In genomic region chr3:58881016-58881415, GRCm38 (mm10) we compare ENCODE assay signal across 20 mouse cellular contexts. TPM values are rescaled to one million over a fixed set of nuclear protein-coding genes. Genes with fewer than 3 reads are reported as not detected.
"Had no signal": no experiment of that assay in that cellular context is flagged by ENCODE, and none has a peak within 500 bp of the region (broad histone marks: within the 10 kb centered on the region; RNA-seq: fewer than 3 reads in every experiment).

No protein-coding gene starts in this region.

- H3K4me2 ChIP-seq: limb, embryonic 15.5 days; liver, embryonic 12.5 days; lung, embryonic 14.5 days; midbrain, embryonic 13.5 days had no signal

- H3K27ac ChIP-seq: kidney, postnatal 0 days; limb, embryonic 15.5 days; liver, embryonic 12.5 days; midbrain, embryonic 13.5 days had no signal

- H3K27me3 ChIP-seq: limb, embryonic 15.5 days; liver, embryonic 12.5 days; midbrain, embryonic 13.5 days had no signal

- H3K9me3 ChIP-seq: limb, embryonic 15.5 days; liver, embryonic 12.5 days; midbrain, embryonic 13.5 days had no signal

- DNase-seq: kidney, adult 9 months; kidney, postnatal 36 days; layer of hippocampus, adult 9-11 months; layer of hippocampus, postnatal 36 days; lung, embryonic 14.5 days; lung, postnatal 10 days; lung, postnatal 4 days; right cerebral cortex, postnatal 14 days; thymus, postnatal 4 days had no signal

- H3K4me1 ChIP-seq: limb, embryonic 15.5 days; liver, embryonic 12.5 days had no signal

- H3K9ac ChIP-seq: limb, embryonic 15.5 days; liver, embryonic 12.5 days; lung, embryonic 14.5 days; midbrain, embryonic 13.5 days had no signal

- H3K36me3 ChIP-seq: limb, embryonic 15.5 days; liver, embryonic 12.5 days; midbrain, embryonic 13.5 days had no signal

- H3K4me3 ChIP-seq: limb, embryonic 15.5 days; liver, embryonic 12.5 days; midbrain, embryonic 13.5 days had no signal

- ATAC-seq: liver, embryonic 12.5 days; midbrain, embryonic 13.5 days had no signal

RNA-seq across cellular contexts. Expression of gene Clrn1, which starts 4.1 kb away (rescaled TPM):
- total RNA-seq: megakaryocyte, adult 5-6 weeks had no signal
- polyA plus RNA-seq: liver, embryonic 12.5 days; liver, embryonic 16.5 days; spleen, adult 2 months; stomach, embryonic 16.5 days had no signal

RNA-seq across cellular contexts. Expression of gene Mindy4b-ps, which starts 58.9 kb away (rescaled TPM):
- total RNA-seq: megakaryocyte, adult 5-6 weeks; midbrain, postnatal 0 days; neutrophil, adult 5-6 weeks had no signal
- polyA plus RNA-seq: kidney, postnatal 0 days; limb, embryonic 11.5 days; limb, embryonic 15.5 days; liver, embryonic 12.5 days; liver, embryonic 16.5 days; lung, embryonic 14.5 days; midbrain, embryonic 13.5 days; spleen, adult 2 months; stomach, embryonic 16.5 days had no signal
